Mouse (Mus musculus) MEL (cell line): Measurements from ENCODE around the gene Unc13d. TPM values are rescaled to one million over a fixed set of nuclear protein-coding genes. Genes with fewer than 3 reads are reported as not detected.
A peak's percentile ranks its signal among the peaks of the same experiment; 100 is the strongest.

Experiments used
- DNase-seq: peaks from one replicate; pipeline ENCODE4 v3.0.0; 2011; ENCODE audit warnings: low read depth, low spot score
- H3K27ac ChIP-seq: 2 replicates; pipeline ENCODE4 v1.5.1; 2012; ENCODE audit warnings: low read depth, mild to moderate bottlenecking, control low read depth, low read length, moderate library complexity; ENCODE audit not compliant: control insufficient read depth
- H3K27me3 ChIP-seq, 2 experiments: fragments of 150-350 bp in 1 of 2; sonication (generic) in 1 of 2; 2 replicates each; pipeline ENCODE4 v1.6.1; 2012; ENCODE audit warnings: low read length in 2 of 2, mild to moderate bottlenecking in 2 of 2, improper control_type of control experiment in 1 of 2, moderate library complexity in 1 of 2; ENCODE audit not compliant: insufficient read depth in 2 of 2, control insufficient read depth in 1 of 2
- H3K36me3 ChIP-seq, 2 experiments: 2 replicates each; pipeline ENCODE4 v1.6.1; 2012 to 2014; ENCODE audit warnings: low read length in 2 of 2, improper control_type of control experiment in 1 of 2, inconsistent platforms in 1 of 2, mild to moderate bottlenecking in 1 of 2; ENCODE audit not compliant: insufficient read depth in 2 of 2, control insufficient read depth in 1 of 2
- H3K4me1 ChIP-seq, 2 experiments: fragments of 150-350 bp in 1 of 2; sonication (generic) in 1 of 2; 2 replicates each; pipeline ENCODE4 v1.6.1; 2012; ENCODE audit warnings: low read length in 2 of 2, improper control_type of control experiment in 1 of 2, mild to moderate bottlenecking in 1 of 2; ENCODE audit not compliant: insufficient read depth in 2 of 2, control insufficient read depth in 1 of 2
- H3K4me3 ChIP-seq, 2 experiments: fragments of 150-350 bp in 1 of 2; sonication (generic) in 1 of 2; 2 replicates each; pipeline ENCODE4 v1.5.1; 2012; ENCODE audit warnings: low read depth in 2 of 2, low read length in 2 of 2, mild to moderate bottlenecking in 2 of 2, moderate library complexity in 2 of 2, control low read depth in 1 of 2, improper control_type of control experiment in 1 of 2; ENCODE audit not compliant: control insufficient read depth in 1 of 2, insufficient read depth in 1 of 2
- H3K79me2 ChIP-seq: 2 replicates; pipeline ENCODE4 v1.6.1; 2012; ENCODE audit warnings: mild to moderate bottlenecking, low read length, moderate library complexity; ENCODE audit not compliant: control insufficient read depth, poor library complexity, insufficient read depth
- H3K9ac ChIP-seq: 2 replicates; pipeline ENCODE4 v1.6.1; 2012; ENCODE audit warnings: low read depth, mild to moderate bottlenecking, control low read depth, low read length, moderate library complexity; ENCODE audit not compliant: control insufficient read depth, poor library complexity, severe bottlenecking
- H3K9me3 ChIP-seq: fragments of 150-350 bp; sonication (generic); replicated peaks from 2 replicates; pipeline ENCODE4 v1.6.1; 2012; ENCODE audit warnings: mild to moderate bottlenecking, low read length, improper control_type of control experiment, moderate library complexity; ENCODE audit not compliant: insufficient read depth
- JUND ChIP-seq: IDR thresholded peaks from 2 replicates; pipeline ENCODE4 v1.6.1; 2011; ENCODE audit warnings: low read depth, mild to moderate bottlenecking, improper control_type of control experiment, low read length
- KAT2A ChIP-seq: conservative IDR thresholded peaks from 2 replicates; pipeline ENCODE4 v1.6.1; 2012; ENCODE audit warnings: low read depth, low read length, improper control_type of control experiment, inconsistent platforms
- MAFK ChIP-seq: IDR thresholded peaks from 2 replicates; pipeline ENCODE4 v1.6.1; 2011; ENCODE audit warnings: low read depth, mild to moderate bottlenecking, low read length, improper control_type of control experiment, borderline replicate concordance
- MAX ChIP-seq: IDR thresholded peaks from 2 replicates; pipeline ENCODE4 v1.6.1; 2011; ENCODE audit warnings: low read length, improper control_type of control experiment
- MAZ ChIP-seq: IDR thresholded peaks from 2 replicates; pipeline ENCODE4 v1.6.1; 2012; ENCODE audit warnings: low read depth, mild to moderate bottlenecking, inconsistent platforms, low read length, improper control_type of control experiment
- MXI1 ChIP-seq: IDR thresholded peaks from 2 replicates; pipeline ENCODE4 v1.6.1; 2011; ENCODE audit warnings: mild to moderate bottlenecking, low read depth, low read length, improper control_type of control experiment
- MYB ChIP-seq: IDR thresholded peaks from 2 replicates; pipeline ENCODE4 v1.6.1; 2011; ENCODE audit warnings: mild to moderate bottlenecking, low read depth, low read length, improper control_type of control experiment
- MYC ChIP-seq: IDR thresholded peaks from 2 replicates; pipeline ENCODE4 v1.6.1; 2011; ENCODE audit warnings: low read depth, mild to moderate bottlenecking, low read length, improper control_type of control experiment, moderate library complexity
- NRF1 ChIP-seq: IDR thresholded peaks from 2 replicates; pipeline ENCODE4 v1.6.1; 2014; ENCODE audit warnings: low read depth, mild to moderate bottlenecking, inconsistent platforms, low read length, improper control_type of control experiment, moderate library complexity; ENCODE audit not compliant: poor library complexity, insufficient read depth, severe bottlenecking
- TBP ChIP-seq: IDR thresholded peaks from 2 replicates; pipeline ENCODE4 v1.8.0; 2011; ENCODE audit warnings: low read depth, low read length, improper control_type of control experiment
- UBTF ChIP-seq: IDR thresholded peaks from 2 replicates; pipeline ENCODE4 v1.6.1; 2012; ENCODE audit warnings: low read depth, mild to moderate bottlenecking, inconsistent platforms, low read length, improper control_type of control experiment, moderate library complexity, borderline replicate concordance; ENCODE audit not compliant: insufficient read depth
- ZC3H11A ChIP-seq: IDR thresholded peaks from 2 replicates; pipeline ENCODE4 v1.6.1; 2012; ENCODE audit warnings: low read depth, mild to moderate bottlenecking, inconsistent platforms, low read length, improper control_type of control experiment
- polyA plus RNA-seq, 2 experiments: library from polyadenylated mRNA; stranded (reverse) in 1 of 2; unstranded in 1 of 2; fragments of >175 nt in 1 of 2; fragments of >200 nt in 1 of 2; gene quantifications; 2 replicates each; pipeline versions ENCODE4 v1.2.1 to v1.2.4; 2012; ENCODE audit warnings: low replicate concordance in 2 of 2, low read depth in 1 of 2; ENCODE audit not compliant: insufficient read length in 2 of 2, insufficient read depth in 1 of 2, missing spikeins in 1 of 2
- total RNA-seq: library from RNA; depleted of rRNA; stranded (reverse); fragments of 300-350 nt; gene quantifications from 2 replicates; pipeline ENCODE4 v1.2.3, GENCODE M21; 2012

Unc13d gene
- total and polyA plus RNA-seq, 3 experiments, result 115 to 146 TPM; not detected in 1

- H3K4me3 ChIP-seq, result no peak overlapping the region
- H3K9ac ChIP-seq, result no peak overlapping the region
- peaks cover 11 to 30% of the 10 kb centered on the region in 2 experiments; a peak in 3 of 4 replicates for H3K4me1 ChIP-seq
Measured at GRCm38 (mm10) chr11:116028177-116028865, 49.4 kb downstream of the Unc13d start.

GRCm38 (mm10) chr11:116027756-116028155, 50.0 kb downstream of the Unc13d start, which contains the start of gene H3f3b:
H3f3b (minus strand) TSS chr11:116027962.
- Histone ChIP-seq H3K4me1 (peaks cover 11 to 27% of the 10 kb centered on the region in 2 experiments; a peak in 3 of 4 replicates), H3K27me3 (no peaks in the 10 kb centered on the region), H3K36me3 (peaks cover 0 to 28% of the 10 kb centered on the region in 2 experiments; a peak in 2 of 4 replicates), H3K9ac (no peak within 1 kb of the TSS), H3K27ac (no peak within 1 kb of the TSS), H3K79me2 (peaks cover 36% of the 10 kb centered on the region), H3K9me3 (no peaks in the 10 kb centered on the region), H3K4me3 (no peak within 1 kb of the TSS)
- TF ChIP-seq MAZ, result no peak
- no peak for TF ChIP-seq KAT2A
- TF ChIP-seq UBTF, result no peak
- no peak for TF ChIP-seq MYB
- TF ChIP-seq JUND, result no peak
- TF ChIP-seq MAX, result no peak
- TF ChIP-seq MYC, result no peak
- no peak for TF ChIP-seq MAFK
- TF ChIP-seq MXI1, result no peak
- DNase-seq, result no peak

More at GRCm38 (mm10) chr11:116028177-116028865, 49.4 kb downstream of the Unc13d start:
- no peak overlapping the region for H3K27ac ChIP-seq
- no peaks in the 10 kb centered on the region for H3K9me3 ChIP-seq
- peaks cover 0 to 31% of the 10 kb centered on the region in 2 experiments; a peak in 2 of 4 replicates for H3K36me3 ChIP-seq
- TF ChIP-seq TBP (0 out of 2 replicates have a peak, but pooled peaks have one; percentile 4), NRF1 (no peak), ZC3H11A (no peak)
- H3K79me2 ChIP-seq, result peaks cover 40% of the 10 kb centered on the region
- H3K27me3 ChIP-seq, result no peaks in the 10 kb centered on the region
- DNase-seq, result no peak
